Mouse (Mus musculus) erythroblast, embryonic 14.5 days (primary cell): ENCODE data around the gene 4931428F04Rik.

ENCODE experiments used
- GATA1 ChIP-seq: IDR thresholded peaks from 2 replicates; pipeline ENCODE4 v1.6.1; 2012; ENCODE audit warnings: low read length, inconsistent platforms, mixed read lengths
- TAL1 ChIP-seq: IDR thresholded peaks from 3 replicates; pipeline ENCODE4 v1.6.1; 2012; ENCODE audit warnings: low read length, inconsistent platforms, mixed read lengths

DNA sequence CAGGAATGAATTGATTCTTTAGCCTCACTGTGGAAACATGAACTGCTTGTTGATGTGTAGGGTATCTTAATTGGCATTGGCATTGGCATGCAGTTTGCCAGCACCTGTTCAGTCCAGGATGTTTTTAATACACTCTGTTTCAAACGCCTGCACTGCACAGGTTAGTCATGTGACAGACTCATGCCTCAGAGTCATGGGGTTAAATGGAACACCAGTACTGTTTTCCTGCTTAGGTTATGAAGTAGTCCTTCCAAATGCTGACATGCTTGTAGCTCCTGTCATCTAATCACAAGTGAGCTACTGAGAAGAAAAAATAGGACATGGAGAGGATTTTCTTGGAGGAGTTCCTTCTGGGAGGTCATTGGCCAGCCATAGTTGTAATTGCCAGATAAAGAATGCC is 54.5 kb downstream of the 4931428F04Rik start:
- TF ChIP-seq GATA1 (no peak), TAL1 (no peak)
